Mouse (Mus musculus) CD4-positive, CD25-positive, alpha-beta regulatory T cell, adult 4 months (primary cell): ENCODE measurements around the gene Cdcp2. TPM values are rescaled to one million over a fixed set of nuclear protein-coding genes. Genes with fewer than 3 reads are reported as not detected.

Source experiments
- ATAC-seq: one replicate; pipeline ENCODE4 v1.8.0; 2017
- polyA plus RNA-seq, 2 experiments: library from polyadenylated mRNA; unstranded; fragments of 100-300 nt; shearing (Covaris generic); gene quantifications; one replicate each; pipeline ENCODE4 v1.2.1; 2017

The Cdcp2 gene
- polyA plus RNA-seq, 2 experiments from 2014 or later = not detected

DNA sequence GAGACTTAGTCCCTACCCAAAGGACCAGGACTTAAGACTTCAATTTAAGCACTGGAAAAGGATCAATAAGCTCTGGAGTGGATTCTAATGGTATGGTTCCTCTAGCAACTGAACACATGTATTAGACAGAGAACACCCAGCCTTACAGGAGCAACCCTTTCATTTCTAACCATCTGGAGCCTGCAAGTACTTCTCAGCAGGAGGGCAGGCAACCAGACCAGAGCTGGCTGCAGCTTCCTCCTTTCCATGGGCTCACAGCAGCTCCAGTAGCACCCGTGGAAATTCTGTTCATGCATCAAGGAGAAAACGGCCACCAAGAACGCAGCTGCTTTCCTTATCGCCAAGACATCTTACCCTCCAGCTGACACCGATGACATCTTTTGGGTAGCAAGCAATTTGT, 39.0 kb downstream of the Cdcp2 start:
- ATAC-seq = no peak

DNA sequence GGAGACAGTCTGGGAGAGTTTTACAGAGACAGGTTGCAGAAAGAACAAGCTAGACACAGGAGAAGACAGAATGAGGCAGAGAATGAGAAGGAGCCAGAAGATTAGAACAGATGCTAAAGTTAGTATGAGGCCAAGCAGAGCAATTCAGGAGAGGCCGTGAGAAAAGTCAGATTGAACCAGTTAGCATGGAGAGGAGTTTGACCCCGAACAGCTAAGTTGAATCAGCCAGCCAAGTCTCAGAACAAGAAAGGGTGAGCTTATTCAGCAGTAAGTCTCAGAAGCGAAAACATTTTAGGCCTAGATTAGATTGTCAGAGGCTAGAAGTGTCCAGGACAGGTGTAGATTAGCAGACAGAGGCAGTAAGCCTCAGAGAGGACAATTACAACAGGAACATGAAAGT, 39.8 kb downstream of the Cdcp2 start:
- no peak for ATAC-seq

DNA sequence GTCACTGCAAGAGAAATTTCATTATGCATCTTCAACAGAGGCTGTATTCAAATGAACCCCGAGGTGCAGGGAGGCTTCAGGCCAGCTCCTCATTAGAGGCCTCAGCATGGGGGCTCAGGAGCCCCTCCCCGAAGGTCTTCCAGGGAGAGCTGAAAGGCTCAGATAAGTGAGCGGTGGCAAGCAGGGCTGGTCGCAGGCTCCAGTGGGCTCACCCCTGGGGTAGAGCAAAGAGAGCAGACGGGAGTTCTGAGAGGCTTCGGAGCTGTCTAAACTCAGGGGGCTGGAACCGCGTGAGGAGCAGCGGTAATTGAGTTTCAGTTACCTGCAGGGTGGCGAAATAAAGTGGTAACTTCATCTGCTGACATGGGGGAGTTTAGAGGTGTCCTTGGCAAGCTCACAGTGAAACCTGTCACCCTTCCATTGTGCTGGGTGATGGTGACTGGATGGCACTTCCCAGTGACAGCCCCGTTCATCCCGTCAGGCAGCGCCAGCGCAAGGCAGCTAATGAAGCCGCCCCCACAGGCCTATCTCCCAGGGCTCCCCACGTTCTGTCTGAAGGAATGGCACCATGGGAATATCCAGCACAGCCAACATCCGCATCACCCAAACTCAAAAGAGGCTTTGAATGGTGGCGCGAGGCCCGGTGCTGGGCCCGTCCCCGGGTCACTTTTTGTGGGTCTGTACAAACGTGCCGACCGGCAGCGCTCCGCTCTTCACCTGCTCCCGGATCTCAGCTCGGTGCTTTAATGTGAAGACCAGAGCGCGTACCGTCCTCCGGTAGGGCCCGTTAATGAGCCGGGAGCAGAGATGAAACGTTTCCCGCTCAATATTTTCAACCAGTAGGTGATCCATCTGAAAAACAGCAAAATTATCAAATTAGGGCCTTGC, 42.5 kb downstream of the Cdcp2 start:
- ATAC-seq = no peak

DNA sequence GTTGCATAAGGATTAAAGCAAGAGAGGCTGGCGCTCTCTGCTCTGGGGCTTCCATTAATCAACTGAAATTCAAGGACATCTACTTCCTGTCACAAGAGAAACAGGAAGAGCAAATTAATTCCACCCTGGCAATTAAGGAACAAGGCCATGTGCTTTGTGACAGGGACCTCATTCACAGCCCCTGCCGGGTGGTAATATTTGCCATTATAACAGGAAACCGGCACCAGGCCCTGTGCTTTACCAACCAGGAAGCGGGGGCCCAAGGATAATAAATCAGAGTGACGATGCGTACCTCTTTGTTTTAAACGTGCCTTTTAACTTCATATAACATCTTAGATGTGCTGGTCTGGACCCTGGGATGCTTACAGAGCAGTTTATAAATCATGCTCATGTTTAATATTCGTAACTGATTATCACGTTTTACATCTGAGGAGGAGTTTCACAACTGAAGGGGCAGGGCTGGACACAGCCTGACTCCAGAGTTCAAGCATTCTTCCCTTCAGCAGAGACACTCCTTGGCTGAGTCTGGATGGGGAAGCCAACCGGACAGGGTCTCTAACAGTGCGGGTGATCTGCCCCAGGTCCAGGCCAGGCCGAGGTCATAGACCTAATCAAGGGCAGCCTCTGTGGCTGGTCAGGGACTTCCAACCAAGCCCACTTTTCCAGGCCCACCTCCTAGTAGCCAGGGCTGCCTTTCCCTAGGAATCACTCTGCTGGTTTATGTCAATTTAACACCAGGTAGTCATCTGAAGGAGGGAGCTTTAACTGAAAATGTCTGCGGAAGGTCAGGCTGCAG, 43.3 kb downstream of the Cdcp2 start:
- no peak for ATAC-seq

DNA sequence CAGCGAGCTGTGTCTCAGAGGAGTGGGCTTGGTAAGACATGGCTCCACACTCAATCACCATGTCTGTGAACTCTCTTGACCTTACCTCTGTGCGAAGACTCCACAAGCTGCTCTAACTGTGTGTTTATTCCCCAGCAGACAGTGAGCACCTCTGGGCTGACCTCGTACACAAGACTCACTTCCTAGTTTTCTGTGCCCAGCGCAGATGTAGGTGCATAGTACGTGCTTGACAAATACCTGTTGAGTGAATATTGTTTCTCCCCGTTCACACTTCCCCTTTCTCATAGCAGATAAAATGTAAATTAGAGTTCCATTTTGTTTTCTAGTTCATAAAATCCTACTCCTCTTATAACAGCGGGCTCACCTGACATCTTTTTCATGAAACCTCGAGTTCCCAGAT, 46.8 kb downstream of the Cdcp2 start:
- ATAC-seq = no peak

DNA sequence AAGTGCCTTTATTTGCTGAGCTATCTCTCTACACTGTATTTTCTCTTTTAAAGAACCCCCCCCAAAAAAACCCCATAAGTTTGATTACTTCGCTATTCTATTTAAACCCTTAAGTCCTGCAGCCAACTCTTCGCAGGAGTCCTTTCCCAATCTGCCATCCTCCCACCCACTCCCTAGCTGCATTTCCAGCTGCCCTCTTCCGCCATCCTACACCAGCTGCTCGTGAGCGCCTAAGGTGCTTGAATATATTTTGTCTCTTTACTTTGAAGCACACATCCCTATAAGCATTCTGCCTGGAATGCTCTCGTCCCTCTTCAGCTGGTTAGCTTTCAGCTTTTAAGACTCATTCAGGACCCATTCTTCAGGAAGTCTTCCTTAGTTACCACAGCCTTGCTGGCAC, 54.3 kb downstream of the Cdcp2 start:
- no peak for ATAC-seq

DNA sequence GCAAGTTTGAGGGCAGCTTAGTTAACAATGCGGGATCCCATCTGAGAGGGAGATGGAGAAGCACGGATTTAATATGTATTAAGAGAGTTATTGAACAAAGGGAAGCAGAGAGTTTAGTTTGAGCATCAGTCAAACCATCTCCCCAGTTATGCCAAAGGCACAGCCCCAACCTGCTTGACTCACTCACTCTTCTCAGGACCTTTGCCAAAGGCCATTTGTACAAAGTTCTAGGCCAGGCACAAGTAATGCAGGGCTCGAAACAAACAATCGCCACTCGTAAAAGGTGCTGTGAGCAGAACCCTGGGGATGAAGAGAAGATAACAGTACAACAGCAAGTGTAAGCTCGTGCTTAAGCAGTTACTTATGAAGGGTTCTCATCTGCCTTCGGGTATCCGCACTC, 55.9 kb downstream of the Cdcp2 start:
- no peak for ATAC-seq

DNA sequence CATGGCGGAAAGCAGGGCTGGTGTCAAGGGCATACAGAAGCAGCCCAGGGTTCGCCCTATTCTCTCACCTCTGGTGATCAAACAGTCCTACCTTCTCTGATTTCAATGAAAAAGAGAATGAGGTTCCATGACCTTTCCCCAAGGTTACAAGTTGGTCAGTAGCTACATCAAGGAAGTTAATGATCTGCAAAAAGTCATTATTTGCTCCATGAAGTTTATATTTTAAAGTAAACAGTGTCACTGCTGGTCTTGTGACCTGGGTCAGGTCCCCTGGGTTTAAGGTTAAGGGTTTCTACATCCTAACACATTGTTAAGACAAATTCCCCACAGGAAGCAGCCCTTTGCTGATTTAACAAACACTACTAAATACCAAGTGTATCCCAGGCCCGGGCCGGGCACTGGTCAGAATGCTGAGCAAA, 60.3 kb downstream of the Cdcp2 start:
- no peak for ATAC-seq

DNA sequence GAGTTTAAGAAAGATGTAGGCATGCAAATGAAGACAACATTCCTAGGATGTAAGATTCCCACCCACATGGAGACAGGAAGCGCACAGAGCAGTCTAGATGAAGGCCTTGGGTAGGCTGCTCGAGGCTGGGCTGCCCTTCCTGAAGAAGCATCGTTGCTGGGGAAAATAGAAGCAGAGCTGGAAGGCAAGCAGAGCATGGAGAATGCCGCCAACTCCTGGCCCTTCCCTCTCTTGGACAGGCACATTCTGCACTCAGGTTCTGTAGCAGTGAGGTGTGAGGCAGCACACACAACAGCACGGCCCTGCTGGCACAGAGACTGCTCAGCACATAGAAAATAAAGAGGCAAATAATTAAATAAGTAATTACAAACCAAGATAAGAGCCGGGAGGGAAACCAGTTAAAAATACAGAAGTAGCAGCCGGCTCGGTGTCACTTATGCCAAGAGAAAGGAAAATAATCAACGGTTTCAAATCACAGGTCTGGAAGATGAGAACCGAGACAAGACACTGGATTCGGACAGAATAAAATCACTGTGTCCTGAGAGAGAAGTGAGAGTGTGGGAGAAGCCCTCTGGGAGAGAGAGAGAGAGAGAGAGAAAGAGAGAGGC, 62.6 kb downstream of the Cdcp2 start:
- no peak for ATAC-seq

DNA sequence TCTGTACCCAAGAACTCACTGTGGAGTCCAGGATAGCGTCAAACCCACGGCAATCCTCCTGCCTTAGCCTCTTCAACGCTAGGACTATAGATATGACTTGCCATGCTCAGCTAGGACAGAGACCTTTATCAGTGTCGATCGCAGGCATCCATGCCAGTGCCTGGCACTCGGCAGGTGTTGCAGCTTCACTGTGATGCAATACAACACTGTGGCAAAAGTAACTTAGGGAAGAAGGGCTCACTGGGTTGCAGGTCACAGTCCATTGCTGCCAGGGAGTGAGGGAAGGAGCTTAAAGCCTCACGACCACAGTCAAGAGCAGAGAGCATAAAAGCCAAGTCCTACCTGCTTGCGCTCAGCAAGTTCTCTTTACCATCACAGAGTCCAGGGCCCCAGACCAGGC, 63.5 kb downstream of the Cdcp2 start:
- no peak for ATAC-seq

Other genes with a start within 250 kb of the Cdcp2 start
- gene Ssbp3, start 186.2 kb upstream of the Cdcp2 start, polyA plus RNA-seq = 10 to 100 TPM; 60.0 to 60.9 TPM
- 10 to 100 TPM; 46.4 to 48.2 TPM for gene Mrpl37, start 30.0 kb upstream of the Cdcp2 start, polyA plus RNA-seq
- gene Cyb5rl, start 29.9 kb upstream of the Cdcp2 start, polyA plus RNA-seq = 10 to 100 TPM in 1 of 2 experiments, 1 to 10 TPM in 1; 7.1 to 15.3 TPM
- 100 to 1,000 TPM; 439 to 478 TPM for gene Tmem59, start 81.5 kb downstream of the Cdcp2 start, polyA plus RNA-seq
- gene Tceanc2, start 82.2 kb downstream of the Cdcp2 start, polyA plus RNA-seq = 10 to 100 TPM; 19.4 to 19.8 TPM
- gene Ldlrad1, start 112.3 kb downstream of the Cdcp2 start, polyA plus RNA-seq = under 1 TPM in 1 of 2 experiments, not detected in 1; 0.30 TPM
- 10 to 100 TPM; 17.8 to 22.9 TPM for gene Lrrc42, start 156.6 kb downstream of the Cdcp2 start, polyA plus RNA-seq
- 10 to 100 TPM; 23.8 to 30.6 TPM for gene Hspb11, start 156.7 kb downstream of the Cdcp2 start, polyA plus RNA-seq
- gene Dio1, start 210.3 kb downstream of the Cdcp2 start, polyA plus RNA-seq = not detected
- 10 to 100 TPM; 90.0 to 98.0 TPM for gene Yipf1, start 217.5 kb downstream of the Cdcp2 start, polyA plus RNA-seq